Mouse (Mus musculus) kidney, postnatal 36 days (tissue): ENCODE results near the gene Cacul1.
A peak's percentile ranks its signal among the peaks of the same experiment; 100 is the strongest.

Source experiments
- DNase-seq, 2 experiments: peaks; one replicate each; pipeline ENCODE4 v3.0.0; 2021 to 2022; ENCODE audit warnings: mixed read lengths in 2 of 2

Cacul1 gene

GRCm38 (mm10) chr19:60580582-60581339 is at the start of gene Cacul1:
Gene Cacul1, minus strand, starts transcription at chr19:60581025.
- DNase-seq: peak; percentile 99

GRCm38 (mm10) chr19:60619420-60619819 is 38.6 kb upstream of the Cacul1 start:
- no peak for DNase-seq

- no peak for DNase-seq
These were observed 36.2 kb upstream of the Cacul1 start for GRCm38 (mm10) chr19:60617007-60617406.

- DNase-seq: peak; percentile 35 to 60
These were observed 34.8 kb upstream of the Cacul1 start for GRCm38 (mm10) chr19:60615470-60616200.

GRCm38 (mm10) chr19:60611525-60612215 is 30.8 kb upstream of the Cacul1 start:
- peak; percentile 14 to 62 for DNase-seq

- peak; percentile 62 to 84 for DNase-seq
These were observed 27.9 kb upstream of the Cacul1 start for GRCm38 (mm10) chr19:60608766-60609165.

- DNase-seq: no peak
These were observed 22.8 kb upstream of the Cacul1 start for GRCm38 (mm10) chr19:60603586-60603985.

- peak; percentile 54 to 78 for DNase-seq
These were observed 21.2 kb upstream of the Cacul1 start for GRCm38 (mm10) chr19:60602066-60602465.

- DNase-seq: no peak
These were observed 17.3 kb upstream of the Cacul1 start for GRCm38 (mm10) chr19:60598025-60598697.

GRCm38 (mm10) chr19:60589646-60590045 is 8.8 kb upstream of the Cacul1 start:
- no peak for DNase-seq

GRCm38 (mm10) chr19:60586652-60587051 is 5.8 kb upstream of the Cacul1 start:
- DNase-seq: no peak

GRCm38 (mm10) chr19:60583201-60583600 is 2.4 kb upstream of the Cacul1 start:
- DNase-seq: peak in 1 of 2 experiments; percentile 26

- DNase-seq: no peak
These were observed 809 bp upstream of the Cacul1 start for GRCm38 (mm10) chr19:60581377-60582290.

- peak; percentile 40 to 68 for DNase-seq
These were observed 849 bp downstream of the Cacul1 start for GRCm38 (mm10) chr19:60579771-60580581.

GRCm38 (mm10) chr19:60576741-60577140 is 4.1 kb downstream of the Cacul1 start:
- DNase-seq: peak in 1 of 2 experiments; percentile 30

GRCm38 (mm10) chr19:60560497-60560896 is 20.3 kb downstream of the Cacul1 start:
- DNase-seq: no peak

- no peak for DNase-seq
These were observed 25.9 kb downstream of the Cacul1 start for GRCm38 (mm10) chr19:60554866-60555438.

- peak; percentile 59 to 86 for DNase-seq
These were observed 27.3 kb downstream of the Cacul1 start for GRCm38 (mm10) chr19:60553501-60553900.

GRCm38 (mm10) chr19:60543302-60543701 is 37.5 kb downstream of the Cacul1 start:
- DNase-seq: peak in 1 of 2 experiments; percentile 12

GRCm38 (mm10) chr19:60531897-60532296 is 48.9 kb downstream of the Cacul1 start:
- DNase-seq: peak in 1 of 2 experiments; percentile 3
